ENCODE assay signal across 11 mouse cellular contexts in genomic region chr11:90255687-90256086, GRCm38 (mm10). TPM values are rescaled to one million over a fixed set of nuclear protein-coding genes. Genes with fewer than 3 reads are reported as not detected.
DNase-seq lines count a peak whose midpoint lies in the region; ATAC-seq and TF ChIP-seq lines count a peak whose summit lies in the region.
"Had no signal": no experiment of that assay in that cellular context is flagged by ENCODE, and none has a peak within 500 bp of the region (broad histone marks: within the 10 kb centered on the region; RNA-seq: fewer than 3 reads in every experiment).

No protein-coding gene starts in this region.

- no peaks in the 10 kb centered on the region for H3K27me3 ChIP-seq in intestine, embryonic 14.5 days (replicated peaks; ENCODE audit: control insufficient read depth, insufficient read depth, low read length)
- no peaks in the 10 kb centered on the region for H3K27me3 ChIP-seq in intestine, postnatal 0 days (replicated peaks; ENCODE audit: control insufficient read depth, insufficient read depth, low read length)
- H3K27me3 ChIP-seq in heart, embryonic 10.5 days (ENCODE audit: insufficient read depth, poor library complexity, severe bottlenecking) = no peaks in the 10 kb centered on the region
- H3K27me3 ChIP-seq in myocyte (ENCODE audit: control insufficient read depth, insufficient read depth, insufficient read length) = no peaks in the 10 kb centered on the region

- no peak for TF ChIP-seq POLR2A in myocyte (IDR thresholded peaks at IDR 0.05; ENCODE audit: insufficient read length, low read depth)

- H3K9ac ChIP-seq in intestine, embryonic 14.5 days (ENCODE audit: low read length) = no peak overlapping the region
- H3K9ac ChIP-seq in intestine, postnatal 0 days (ENCODE audit: low read depth, low read length) = no peak overlapping the region
- H3K9ac ChIP-seq: hindbrain, embryonic 14.5 days had no signal

- 0 out of 2 replicates have a peak, but pooled peaks have one; percentile 44 for ATAC-seq in intestine, embryonic 14.5 days (replicated peaks; ENCODE audit: low FRiP score, low TSS enrichment, low read depth)
- no peak for ATAC-seq in intestine, postnatal 0 days

- peaks cover 72% of the 10 kb centered on the region for H3K79me2 ChIP-seq in myocyte (ENCODE audit: control insufficient read depth, insufficient read depth)

- H3K4me3 ChIP-seq in intestine, embryonic 14.5 days (ENCODE audit: low read depth, low read length) = no peak overlapping the region
- H3K4me3 ChIP-seq in intestine, postnatal 0 days (ENCODE audit: low read depth, low read length) = no peak overlapping the region
- no peak overlapping the region for H3K4me3 ChIP-seq in brown adipose tissue, adult 24 weeks (ENCODE audit: insufficient read depth, low read depth, low read length)
- H3K4me3 ChIP-seq in heart, embryonic 10.5 days = peak overlapping the region; percentile 38
- no peak overlapping the region for H3K4me3 ChIP-seq in myocyte
- H3K4me3 ChIP-seq: erythroblast, embryonic 14.5 days had no signal

- H3K4me1 ChIP-seq in intestine, embryonic 14.5 days (replicated peaks; ENCODE audit: control insufficient read depth, insufficient read depth, low read length) = peaks cover 19% of the 10 kb centered on the region
- H3K4me1 ChIP-seq in intestine, postnatal 0 days (replicated peaks; ENCODE audit: control insufficient read depth, insufficient read depth, low read length) = 0 out of 2 replicates have a peak, but pooled peaks cover 10% of the 10 kb centered on the region
- peaks cover 10% of the 10 kb centered on the region for H3K4me1 ChIP-seq in brown adipose tissue, adult 24 weeks (ENCODE audit: control insufficient read depth, insufficient read depth, insufficient read length, low read length)
- H3K4me1 ChIP-seq in heart, embryonic 10.5 days = peaks cover 75% of the 10 kb centered on the region

- no peak for TF ChIP-seq CTCF in intestine, postnatal 0 days (IDR thresholded peaks at IDR 0.05; ENCODE audit: low read depth)

- H3K36me3 ChIP-seq in intestine, embryonic 14.5 days (ENCODE audit: control insufficient read depth, insufficient read depth, low read length) = peaks cover 20% of the 10 kb centered on the region
- peaks cover 2% of the 10 kb centered on the region; the same call in 1 of the 2 replicates for H3K36me3 ChIP-seq in intestine, postnatal 0 days (ENCODE audit: control insufficient read depth, insufficient read depth)
- peaks cover 25% of the 10 kb centered on the region for H3K36me3 ChIP-seq in heart, embryonic 10.5 days
- H3K36me3 ChIP-seq in myocyte (ENCODE audit: control insufficient read depth, insufficient read depth) = peaks cover 8% of the 10 kb centered on the region

- peak overlapping the region; percentile 61 for H3K27ac ChIP-seq in intestine, embryonic 14.5 days (ENCODE audit: low read depth)
- no peak overlapping the region for H3K27ac ChIP-seq in intestine, postnatal 0 days (ENCODE audit: low read depth, low read length)
- H3K27ac ChIP-seq in brown adipose tissue, adult 24 weeks (replicated peaks; ENCODE audit: low read depth, low read length) = peak overlapping the region; percentile 22
- H3K27ac ChIP-seq in heart, embryonic 10.5 days = peak overlapping the region; percentile 94
- H3K27ac ChIP-seq: hindbrain, embryonic 14.5 days had no signal

- H3K4me2 ChIP-seq in intestine, embryonic 14.5 days (ENCODE audit: low read length) = no peak overlapping the region
- no peak overlapping the region for H3K4me2 ChIP-seq in intestine, postnatal 0 days (replicated peaks; ENCODE audit: low read depth)
- peak overlapping the region; percentile 66 for H3K4me2 ChIP-seq in myocyte (ENCODE audit: low read depth)
- H3K4me2 ChIP-seq: hindbrain, embryonic 14.5 days had no signal

- H3K9me3 ChIP-seq in intestine, embryonic 14.5 days (ENCODE audit: control insufficient read depth, low read length) = no peaks in the 10 kb centered on the region
- H3K9me3 ChIP-seq in intestine, postnatal 0 days (ENCODE audit: control insufficient read depth) = no peaks in the 10 kb centered on the region
- H3K9me3 ChIP-seq in heart, embryonic 10.5 days = no peaks in the 10 kb centered on the region

- H3ac ChIP-seq in myocyte (ENCODE audit: control insufficient read depth, insufficient read length) = no peak overlapping the region

- DNase-seq in intestine, embryonic 14.5 days (ENCODE audit: low spot score) = no peak
- DNase-seq in heart, embryonic 10.5 days (ENCODE audit: low spot score) = peak; percentile 95
- no peak for DNase-seq in urinary bladder, postnatal 4 days (ENCODE audit: low spot score in 2 of 2)
- no peak for DNase-seq in kidney, adult 8-10 months
- no peak for DNase-seq in layer of hippocampus, postnatal 10 days (ENCODE audit: low spot score in 2 of 2)
- DNase-seq: cerebellum, adult 2 months had no signal

- 72% methylated on average over 6 of the region's 6 CpGs for WGBS in intestine, embryonic 14.5 days
- WGBS in intestine, postnatal 0 days = 72% methylated on average over 6 of the region's 6 CpGs
- WGBS in heart, embryonic 10.5 days = 40% methylated on average over 6 of the region's 6 CpGs

TF ChIP-seq in myocyte, 11 proteins besides CTCF, POLR2A, EP300 and RAD21:
- TF ChIP-seq TCF3 (IDR thresholded peaks at IDR 0.05; ENCODE audit: insufficient read length, low read depth) = no peak
- TF ChIP-seq SRF (IDR thresholded peaks at IDR 0.05; ENCODE audit: control insufficient read depth, insufficient read length, low read depth) = peak; percentile 76
- TF ChIP-seq TCF12 (IDR thresholded peaks at IDR 0.05; ENCODE audit: insufficient read depth, poor library complexity, severe bottlenecking) = no peak
- no peak for TF ChIP-seq CEBPB (IDR thresholded peaks at IDR 0.05; ENCODE audit: insufficient read depth, poor library complexity, severe bottlenecking)

RNA-seq across cellular contexts. Expression of gene Mmd, which starts 6.4 kb away (rescaled TPM):
- polyA plus RNA-seq in intestine, embryonic 14.5 days (2014; fragmentation: Nextera tagmentation; extraction: Ambion mirVana) = 35.5 and 41.1 TPM in 2 replicates
- polyA plus RNA-seq in intestine, postnatal 0 days (2015; fragmentation: Nextera tagmentation; extraction: Ambion mirVana) = 36.5 and 38.5 TPM in 2 replicates
- 265 and 375 TPM in 2 replicates for polyA plus RNA-seq in brown adipose tissue, adult 24 weeks (2012; ENCODE audit: insufficient read depth, insufficient read length, missing spikeins)
- polyA plus RNA-seq in heart, embryonic 10.5 days (2016; fragmentation: Nextera tagmentation; extraction: Ambion mirVana) = 75.3 and 121 TPM in 2 replicates
- polyA plus RNA-seq in myocyte (2012; fragmentation: generic; extraction: Trizol) = 36.0 TPM
- 100 to 1,000 TPM; 311 to 324 TPM for total RNA-seq in layer of hippocampus, postnatal 10 days (2021)
